Mouse (Mus musculus) monocyte, adult 59 days (primary cell): Measurements from ENCODE around the gene Arsk. TPM values are rescaled to one million over a fixed set of nuclear protein-coding genes. Genes with fewer than 3 reads are reported as not detected.

Source experiments
- total RNA-seq, 2 experiments: library from RNA; stranded (reverse); gene quantifications; one replicate each; pipeline ENCODE4 v1.2.4; 2023

The Arsk gene
- 10 to 100 TPM; 15.2 to 16.8 TPM for total RNA-seq

GRCm38 (mm10) chr13:76098493-76099303 is at the start of gene Arsk, which contains the start of gene Ttc37:
Gene Arsk, minus strand, starts transcription at chr13:76098660.
Gene Ttc37, plus strand, starts transcription at chr13:76098734.

GRCm38 (mm10) chr13:76056896-76057266 is 41.6 kb downstream of the Arsk start, which contains the start of gene Gpr150:
Gene Gpr150, minus strand, starts transcription at chr13:76056996.

DNA sequence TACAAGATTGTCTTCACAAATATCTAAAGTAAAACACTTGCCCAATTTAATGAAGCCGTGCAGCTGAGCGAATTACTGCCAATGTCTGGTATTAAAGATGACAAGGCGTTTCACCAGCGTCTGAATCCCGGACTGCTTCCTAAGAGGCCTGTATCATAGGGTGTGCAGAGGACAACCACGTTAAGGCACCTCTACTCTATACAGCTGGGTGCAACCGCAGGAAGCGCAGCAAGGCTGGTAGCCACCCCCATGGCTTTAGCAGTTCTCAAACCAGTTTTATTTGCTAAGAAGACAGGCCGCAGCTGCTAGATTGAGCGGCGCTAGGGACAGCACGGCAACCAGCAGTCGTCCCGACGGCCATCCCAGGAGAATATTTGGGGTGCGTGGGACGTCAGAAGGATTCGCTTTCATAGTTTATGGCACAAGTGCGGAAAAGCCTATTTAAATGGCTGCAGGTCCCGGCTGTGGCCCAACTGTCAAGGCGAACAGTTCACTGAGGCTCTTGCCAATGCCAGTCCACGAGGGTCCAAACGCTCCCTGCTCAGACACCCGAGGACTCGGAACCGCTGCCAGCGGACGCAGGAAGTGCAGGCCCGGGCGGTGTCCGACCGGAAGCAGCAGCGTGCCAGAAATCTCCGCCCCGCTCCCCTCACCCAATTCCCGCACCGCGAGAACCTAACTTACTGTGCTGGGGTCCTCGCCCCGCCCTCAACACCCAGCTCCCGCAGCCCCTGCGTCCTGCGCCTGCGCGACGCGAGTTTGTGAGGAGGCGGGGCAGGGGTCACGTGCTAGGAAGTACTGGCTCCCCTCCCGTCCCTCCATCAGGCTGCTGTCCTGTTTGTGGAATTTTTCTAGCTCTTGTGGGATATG is 80.3 kb downstream of the Arsk start, which contains the start of gene Rfesd:
Gene Rfesd (minus strand): TSS at position 746 of the 870 bp plus-strand sequence.

Other genes with a start within 250 kb of the Arsk start
- under 1 TPM; 0.10 to 0.21 TPM for gene Rhobtb3, start 154.7 kb downstream of the Arsk start, total RNA-seq
- not detected for gene Spata9, start 131.5 kb downstream of the Arsk start, total RNA-seq
- gene Rfesd, start 79.9 kb downstream of the Arsk start, total RNA-seq: 10 to 100 TPM in 1 of 2 experiments, 1 to 10 TPM in 1; 5.9 to 10.2 TPM
- gene Gpr150, start 41.7 kb downstream of the Arsk start, total RNA-seq: not detected
- gene Ttc37, start 74 bp upstream of the Arsk start, total RNA-seq: 10 to 100 TPM; 15.4 to 16.8 TPM
- not detected for gene Fam81b, start 206.4 kb upstream of the Arsk start, total RNA-seq